Mouse (Mus musculus) testis, adult 2 months (tissue): ENCODE results near the gene Plk3. TPM values are rescaled to one million over a fixed set of nuclear protein-coding genes. Genes with fewer than 3 reads are reported as not detected.

Source experiments
- H3K27ac ChIP-seq: fragments of 200-500 bp; 2 replicates; pipeline ENCODE4 v1.5.1; 2012; ENCODE audit warnings: low read depth, low read length; ENCODE audit not compliant: control insufficient read depth, insufficient read depth
- H3K27me3 ChIP-seq: fragments of 200-500 bp; 2 replicates; pipeline ENCODE4 v1.6.1; 2012; ENCODE audit warnings: mild to moderate bottlenecking, low read length, moderate library complexity; ENCODE audit not compliant: control insufficient read depth, insufficient read depth
- H3K36me3 ChIP-seq: fragments of 200-500 bp; 2 replicates; pipeline ENCODE4 v1.6.1; 2012; ENCODE audit warnings: mild to moderate bottlenecking, low read length; ENCODE audit not compliant: control insufficient read depth, insufficient read depth
- H3K4me1 ChIP-seq: fragments of 200-500 bp; 2 replicates; pipeline ENCODE4 v1.6.1; 2012; ENCODE audit warnings: low read length; ENCODE audit not compliant: control insufficient read depth, insufficient read depth
- H3K4me3 ChIP-seq: fragments of 200-500 bp; 2 replicates; pipeline ENCODE4 v1.5.1; 2012; ENCODE audit warnings: low read depth, mild to moderate bottlenecking, low read length, moderate library complexity, mixed read lengths; ENCODE audit not compliant: control insufficient read depth
- CTCF ChIP-seq: fragments of 200-500 bp; IDR thresholded peaks from 2 replicates; pipeline ENCODE4 v1.5.1; 2012; ENCODE audit warnings: low read depth, mild to moderate bottlenecking, inconsistent platforms, low read length, moderate library complexity; ENCODE audit not compliant: control insufficient read depth, insufficient read depth, insufficient replicate concordance
- POLR2A ChIP-seq: fragments of 200-500 bp; IDR thresholded peaks from 2 replicates; pipeline ENCODE4 v1.6.1; 2012; ENCODE audit warnings: low read depth, mild to moderate bottlenecking, inconsistent platforms, low read length, moderate library complexity; ENCODE audit not compliant: control insufficient read depth
- polyA plus RNA-seq: library from polyadenylated mRNA; depleted of rRNA; stranded (reverse); fragments of >200 nt; gene quantifications from 2 replicates; pipeline ENCODE4 v1.2.3, GENCODE M21; 2012

Gene Plk3
- polyA plus RNA-seq, 1 experiment: 0.94 TPM

DNA sequence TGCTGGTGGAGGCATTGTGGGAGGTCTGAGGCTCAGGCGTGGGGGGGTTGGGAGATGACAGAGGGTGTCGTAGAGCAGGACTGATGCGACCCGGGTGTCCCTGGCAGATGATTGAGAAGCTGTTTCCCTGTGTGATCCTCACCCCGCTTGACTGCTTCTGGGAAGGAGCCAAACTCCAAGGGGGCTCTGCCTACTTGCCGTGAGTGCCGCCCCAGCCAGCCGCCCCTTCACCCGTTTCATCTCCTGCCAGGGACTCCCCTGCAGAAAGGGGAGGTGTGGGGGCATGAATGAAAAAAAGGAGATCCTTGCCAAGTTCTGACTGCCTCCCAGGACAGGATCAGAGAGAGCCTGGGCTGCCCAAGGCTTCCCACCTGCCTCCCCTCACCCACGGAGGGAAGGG lies 28.6 kb downstream of the Plk3 start:
- no peaks in the 10 kb centered on the region for H3K27me3 ChIP-seq

DNA sequence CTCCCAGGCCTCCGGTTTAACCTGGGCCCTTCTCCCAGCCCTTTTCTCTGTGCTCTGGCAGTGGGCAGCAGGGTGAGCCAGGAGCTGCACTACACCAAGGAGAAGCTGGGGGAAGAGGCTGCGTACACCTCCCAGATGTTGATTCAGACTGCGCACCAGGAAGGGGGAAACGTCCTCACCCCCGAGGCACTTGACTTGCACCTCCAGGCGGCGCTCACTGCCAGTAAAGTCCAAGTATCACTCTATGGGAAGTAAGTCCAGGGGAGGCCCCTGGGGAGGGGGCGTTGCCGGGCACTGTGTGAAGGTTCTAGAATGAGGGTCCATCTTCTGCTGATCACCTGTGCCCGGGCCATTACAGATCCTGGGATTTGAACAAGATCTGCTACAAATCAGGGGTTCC lies 29.1 kb downstream of the Plk3 start:
- Histone ChIP-seq H3K27me3 (no peaks in the 10 kb centered on the region), H3K27ac (no peak overlapping the region), H3K4me3 (peak overlapping the region; percentile 48), H3K36me3 (no peaks in the 10 kb centered on the region), H3K4me1 (no peaks in the 10 kb centered on the region)
- no peak for TF ChIP-seq CTCF
- no peak for TF ChIP-seq POLR2A

More for the DNA sequence above, 28.6 kb downstream of the Plk3 start:
- Histone ChIP-seq H3K27ac (no peak overlapping the region), H3K4me1 (no peaks in the 10 kb centered on the region), H3K4me3 (peak overlapping the region; percentile 48), H3K36me3 (no peaks in the 10 kb centered on the region)
- TF ChIP-seq CTCF: no peak
- TF ChIP-seq POLR2A: no peak

DNA sequence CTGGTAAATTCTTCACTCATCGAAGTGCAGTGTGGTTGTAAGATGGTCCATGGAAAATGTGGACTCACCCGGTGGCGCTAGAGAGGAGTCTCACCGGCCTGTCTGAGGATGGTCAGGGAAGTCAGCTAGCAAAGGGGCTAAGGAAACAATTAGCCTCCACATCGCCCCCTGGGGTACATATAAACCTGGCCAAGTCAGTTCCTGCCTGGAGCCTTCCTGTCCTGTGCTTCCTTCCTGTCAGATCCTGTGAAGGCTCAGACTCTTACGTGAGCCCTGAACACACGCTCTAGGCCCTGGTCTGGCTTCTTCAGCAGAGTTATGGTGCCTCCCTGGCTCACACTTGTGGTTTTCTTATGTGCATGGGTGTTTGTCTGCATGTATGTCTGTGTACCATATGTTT lies 32.5 kb downstream of the Plk3 start:
- no peaks in the 10 kb centered on the region for H3K36me3 ChIP-seq
- H3K27ac ChIP-seq: no peak overlapping the region

DNA sequence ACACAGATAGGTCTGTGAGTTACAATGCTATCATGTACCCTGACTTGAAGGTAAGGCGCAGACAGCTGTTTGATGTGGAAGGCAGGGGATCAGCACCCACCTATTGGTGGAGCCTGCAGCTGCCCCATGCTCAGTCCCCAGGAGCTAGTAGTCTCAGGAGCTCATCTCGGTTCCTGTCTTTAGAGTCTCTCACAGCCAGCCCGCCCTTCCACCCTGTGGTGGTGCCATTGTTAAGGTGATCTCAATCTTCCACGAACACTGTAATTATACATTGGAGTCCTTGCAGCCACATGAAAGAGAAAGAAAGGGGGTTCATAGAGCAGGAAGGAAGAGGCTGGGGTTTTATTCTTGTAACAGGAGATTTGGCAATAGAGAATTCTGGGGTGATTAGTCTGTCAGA lies 33.7 kb downstream of the Plk3 start:
- Histone ChIP-seq H3K27me3 (no peaks in the 10 kb centered on the region), H3K36me3 (no peaks in the 10 kb centered on the region), H3K4me3 (no peak overlapping the region), H3K27ac (no peak overlapping the region), H3K4me1 (peaks cover 7% of the 10 kb centered on the region)
- TF ChIP-seq CTCF (no peak), POLR2A (no peak)

More for the DNA sequence above, 32.5 kb downstream of the Plk3 start:
- H3K27me3 ChIP-seq: no peaks in the 10 kb centered on the region
- peaks cover under 1% of the 10 kb centered on the region; the same call in 1 of the 2 replicates for H3K4me1 ChIP-seq
- TF ChIP-seq CTCF (no peak), POLR2A (no peak)
- H3K4me3 ChIP-seq: no peak overlapping the region

DNA sequence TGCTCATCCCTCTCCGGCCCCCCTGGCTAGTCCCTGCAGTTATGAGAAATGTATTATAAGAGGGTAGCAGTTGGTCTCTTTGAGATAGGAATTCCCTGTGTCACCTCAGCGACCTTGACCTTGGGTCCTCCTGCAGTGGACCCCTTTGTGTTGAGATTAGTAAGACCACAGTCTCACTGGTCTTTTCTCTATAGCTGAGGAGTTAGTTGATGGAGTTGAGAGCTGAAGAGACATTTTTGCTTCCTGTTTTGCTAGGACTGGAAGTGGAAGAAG lies 35.1 kb downstream of the Plk3 start:
- peaks cover 7% of the 10 kb centered on the region for H3K4me1 ChIP-seq
- no peaks in the 10 kb centered on the region for H3K27me3 ChIP-seq

DNA sequence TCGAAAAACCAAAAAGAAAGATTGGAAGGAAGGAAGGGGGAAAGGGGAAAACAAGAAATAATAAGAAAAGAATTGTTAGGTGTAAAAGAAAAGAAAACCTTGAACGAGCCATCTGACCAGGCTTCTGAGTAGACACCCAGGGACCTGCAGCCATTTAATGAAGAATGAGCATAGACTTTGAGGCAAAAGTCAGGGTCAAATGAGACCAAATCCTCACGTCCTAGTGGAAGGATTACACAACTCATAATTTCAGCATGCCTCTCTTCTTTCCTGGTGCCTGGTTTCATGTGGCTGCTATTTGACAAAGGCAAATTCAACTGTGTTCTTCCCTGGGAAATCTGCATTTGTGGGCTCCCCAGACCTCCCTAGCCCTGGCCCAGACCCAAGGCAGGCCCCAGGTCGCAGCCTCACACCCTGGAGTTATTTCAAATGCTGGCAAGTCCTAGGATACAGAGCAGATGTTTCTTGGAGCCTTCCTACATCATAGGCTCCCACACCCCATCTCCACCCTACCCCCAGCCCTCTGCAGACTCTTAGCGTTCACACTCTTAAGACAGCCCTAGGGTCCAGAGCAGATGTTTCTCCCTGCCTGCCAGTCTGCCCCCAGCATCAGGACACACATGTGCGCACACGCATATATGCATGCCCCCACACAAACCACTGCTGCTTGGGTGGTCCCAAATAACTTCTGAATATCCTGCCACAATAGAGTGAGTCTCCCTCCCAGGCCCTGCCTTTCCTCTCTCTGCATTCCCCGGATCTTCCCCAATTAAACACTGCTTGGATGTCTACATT lies 35.6 kb downstream of the Plk3 start:
- H3K27me3 ChIP-seq: no peaks in the 10 kb centered on the region
- H3K27ac ChIP-seq: no peak overlapping the region
- H3K4me3 ChIP-seq: no peak overlapping the region; the same call in 1 of the 2 replicates
- peaks cover 7% of the 10 kb centered on the region for H3K4me1 ChIP-seq
- no peaks in the 10 kb centered on the region for H3K36me3 ChIP-seq
- TF ChIP-seq POLR2A (no peak), CTCF (no peak)

More for the DNA sequence above, 35.1 kb downstream of the Plk3 start:
- Histone ChIP-seq H3K36me3 (no peaks in the 10 kb centered on the region), H3K27ac (no peak overlapping the region), H3K4me3 (no peak overlapping the region)
- TF ChIP-seq CTCF (no peak), POLR2A (no peak)

DNA sequence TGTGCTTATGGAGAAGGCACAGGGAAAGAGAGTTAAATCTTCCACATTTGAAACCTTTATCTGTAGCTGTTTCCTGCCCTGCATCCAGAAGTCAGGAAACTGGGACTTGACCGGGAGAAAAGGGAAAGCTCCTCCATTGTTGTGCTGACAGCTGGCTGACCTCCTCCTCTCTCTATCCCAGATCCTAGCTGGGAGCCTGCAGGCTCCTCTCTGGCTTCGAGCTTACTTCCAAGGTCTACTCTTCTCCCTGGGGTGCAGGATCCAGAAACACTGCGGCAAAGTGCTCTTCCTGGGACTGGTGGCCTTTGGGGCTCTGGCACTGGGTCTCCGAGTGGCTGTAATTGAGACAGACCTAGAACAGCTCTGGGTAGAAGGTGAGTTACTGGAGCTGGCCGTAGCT lies 37.1 kb downstream of the Plk3 start:
- H3K27me3 ChIP-seq: no peaks in the 10 kb centered on the region
- TF ChIP-seq POLR2A (no peak), CTCF (no peak)
- H3K27ac ChIP-seq: peak overlapping the region; percentile 36; the same call in 1 of the 2 replicates

More for the DNA sequence above, 37.1 kb downstream of the Plk3 start:
- H3K36me3 ChIP-seq: no peaks in the 10 kb centered on the region
- peak overlapping the region; percentile 96 for H3K4me3 ChIP-seq
- peaks cover 7% of the 10 kb centered on the region for H3K4me1 ChIP-seq
